Mouse (Mus musculus): ENCODE measurements around the gene Cdkal1. TPM values are rescaled to one million over a fixed set of nuclear protein-coding genes. Genes with fewer than 3 reads are reported as not detected.

Cdkal1 gene
- polyA plus RNA-seq, 1 experiment from 2014 or later = 14.7 TPM

DNA sequence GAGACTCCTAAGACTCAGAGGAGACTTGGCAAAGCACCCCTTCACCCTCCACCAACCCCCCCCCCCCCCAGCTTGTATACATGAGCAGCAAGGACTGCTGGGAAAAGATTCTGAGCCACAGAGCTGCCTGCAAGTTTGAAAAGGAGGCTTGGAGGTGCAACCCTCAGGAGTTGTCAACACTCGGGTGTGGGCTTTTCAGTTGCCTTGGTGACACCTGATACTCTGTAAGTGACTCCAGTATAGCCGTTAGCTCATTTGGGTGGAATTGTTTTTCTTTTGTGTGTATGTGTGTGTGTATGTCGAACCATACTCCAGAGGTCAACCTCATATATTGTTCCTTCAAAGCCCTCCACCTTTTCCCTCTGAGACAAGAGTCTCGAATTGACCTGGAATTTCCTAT, 669.9 kb downstream of the Cdkal1 start:
- H3K9me3 ChIP-seq (ENCODE audit: control insufficient read depth, low read length) = no peaks in the 10 kb centered on the region
- H3K4me2 ChIP-seq (replicated peaks; ENCODE audit: low read depth) = no peak overlapping the region
- TF ChIP-seq EP300 (optimal IDR thresholded peaks at IDR 0.05) (no peak), CTCF (IDR thresholded peaks at IDR 0.05; ENCODE audit: low read depth) (no peak)
- no peaks in the 10 kb centered on the region for H3K36me3 ChIP-seq (ENCODE audit: control insufficient read depth, insufficient read depth, low read length)
- no peaks in the 10 kb centered on the region for H3K4me1 ChIP-seq (replicated peaks; ENCODE audit: control insufficient read depth, insufficient read depth)
- WGBS = 46% methylated on average over 4 of the region's 4 CpGs
- H3K27ac ChIP-seq (replicated peaks) = no peak overlapping the region
- H3K9ac ChIP-seq (ENCODE audit: low read length) = no peak overlapping the region
- no peak overlapping the region for H3K4me3 ChIP-seq (ENCODE audit: low read depth, low read length)
- no peaks in the 10 kb centered on the region for H3K27me3 ChIP-seq (ENCODE audit: control insufficient read depth, insufficient read depth, low read length)
- DNase-seq (ENCODE audit: low spot score) = no peak
- peak; percentile 68; the same call in 1 of the 2 replicates for ATAC-seq (ENCODE audit: low FRiP score, low TSS enrichment)

DNA sequence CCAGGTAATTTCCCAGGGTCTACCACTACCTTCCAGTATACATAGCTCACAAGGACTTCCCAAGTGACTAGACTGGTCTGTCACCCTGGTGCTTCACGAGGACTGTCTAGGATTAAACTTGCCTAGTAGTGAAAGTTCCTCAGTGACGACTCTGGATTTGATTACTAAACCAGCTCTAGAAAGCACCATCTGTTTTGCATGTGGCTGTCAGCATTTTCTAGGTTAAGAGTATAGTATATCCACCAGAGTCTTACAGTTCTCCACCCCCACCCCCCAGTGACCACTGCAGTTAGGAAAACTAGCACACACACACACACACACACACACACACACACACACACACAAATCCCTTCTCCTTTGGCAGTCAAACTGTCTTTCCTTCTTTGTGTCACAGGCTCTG, 670.9 kb downstream of the Cdkal1 start:
- no peak for DNase-seq (ENCODE audit: low spot score)
- TF ChIP-seq CTCF (IDR thresholded peaks at IDR 0.05; ENCODE audit: low read depth) (no peak), EP300 (optimal IDR thresholded peaks at IDR 0.05) (no peak)
- no peak overlapping the region for H3K27ac ChIP-seq (replicated peaks)
- H3K4me1 ChIP-seq (replicated peaks; ENCODE audit: control insufficient read depth, insufficient read depth) = no peaks in the 10 kb centered on the region
- WGBS = 58% methylated on average over 2 of the region's 2 CpGs
- H3K4me3 ChIP-seq (ENCODE audit: low read depth, low read length) = no peak overlapping the region
- no peak overlapping the region for H3K9ac ChIP-seq (ENCODE audit: low read length)
- no peak for ATAC-seq (ENCODE audit: low FRiP score, low TSS enrichment)
- H3K9me3 ChIP-seq (ENCODE audit: control insufficient read depth, low read length) = no peaks in the 10 kb centered on the region
- H3K36me3 ChIP-seq (ENCODE audit: control insufficient read depth, insufficient read depth, low read length) = no peaks in the 10 kb centered on the region
- no peaks in the 10 kb centered on the region for H3K27me3 ChIP-seq (ENCODE audit: control insufficient read depth, insufficient read depth, low read length)
- H3K4me2 ChIP-seq (replicated peaks; ENCODE audit: low read depth) = no peak overlapping the region

DNA sequence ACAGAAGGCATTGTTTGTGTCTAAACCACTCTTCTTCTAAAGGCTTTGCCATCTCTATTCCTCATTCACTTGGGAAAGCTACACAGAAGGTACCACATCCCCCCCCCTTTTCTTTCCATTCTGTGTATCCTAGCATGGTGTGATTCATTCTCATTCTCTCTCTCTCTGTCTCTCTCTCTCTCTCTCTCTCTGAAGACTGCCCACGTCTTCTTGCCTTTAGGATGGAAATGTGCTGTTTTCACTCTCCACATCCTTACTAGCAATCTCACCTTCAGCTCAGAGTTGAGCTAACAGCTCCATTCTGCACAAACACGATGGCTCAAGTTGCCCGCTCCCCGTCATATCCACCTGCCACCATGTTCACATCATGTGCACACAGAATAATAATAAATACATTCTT, 675.6 kb downstream of the Cdkal1 start:
- Histone ChIP-seq H3K4me3 (ENCODE audit: low read depth, low read length) (no peak overlapping the region), H3K27me3 (ENCODE audit: control insufficient read depth, insufficient read depth, low read length) (no peaks in the 10 kb centered on the region)
- ATAC-seq (ENCODE audit: low FRiP score, low TSS enrichment) = no peak

DNA sequence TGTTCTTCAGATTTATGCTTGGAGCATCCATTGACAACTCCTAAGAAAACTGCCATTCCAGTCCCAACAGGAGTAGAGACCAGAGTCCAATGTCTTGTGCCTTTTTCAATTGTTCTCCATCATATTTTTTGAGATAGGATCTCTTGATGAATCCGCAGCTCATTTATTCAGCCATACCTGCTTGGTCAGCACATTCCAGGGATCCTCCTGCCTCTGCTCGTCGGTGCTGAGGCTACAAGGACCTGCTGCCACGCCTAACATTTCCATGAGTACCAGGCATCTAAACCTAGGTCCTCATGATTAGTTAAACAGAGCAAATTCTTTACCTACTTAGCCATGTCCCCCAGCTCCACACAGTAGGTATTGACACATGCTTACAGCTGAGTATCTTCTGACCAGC, 676.2 kb downstream of the Cdkal1 start:
- Histone ChIP-seq H3K9ac (ENCODE audit: low read length) (no peak overlapping the region), H3K4me3 (ENCODE audit: low read depth, low read length) (no peak overlapping the region), H3K4me1 (replicated peaks; ENCODE audit: control insufficient read depth, insufficient read depth) (no peaks in the 10 kb centered on the region), H3K36me3 (ENCODE audit: control insufficient read depth, insufficient read depth, low read length) (no peaks in the 10 kb centered on the region), H3K27ac (replicated peaks) (no peak overlapping the region), H3K4me2 (replicated peaks; ENCODE audit: low read depth) (no peak overlapping the region), H3K9me3 (ENCODE audit: control insufficient read depth, low read length) (no peaks in the 10 kb centered on the region), H3K27me3 (ENCODE audit: control insufficient read depth, insufficient read depth, low read length) (no peaks in the 10 kb centered on the region)
- DNase-seq (ENCODE audit: low spot score) (no peak), ATAC-seq (ENCODE audit: low FRiP score, low TSS enrichment) (no peak)
- TF ChIP-seq CTCF (IDR thresholded peaks at IDR 0.05; ENCODE audit: low read depth) (no peak), EP300 (optimal IDR thresholded peaks at IDR 0.05) (no peak)
- WGBS = 85% methylated on average over 4 of the region's 4 CpGs

More for the DNA sequence above, 675.6 kb downstream of the Cdkal1 start:
- Histone ChIP-seq H3K9me3 (ENCODE audit: control insufficient read depth, low read length) (no peaks in the 10 kb centered on the region), H3K36me3 (ENCODE audit: control insufficient read depth, insufficient read depth, low read length) (no peaks in the 10 kb centered on the region), H3K4me1 (replicated peaks; ENCODE audit: control insufficient read depth, insufficient read depth) (no peaks in the 10 kb centered on the region), H3K27ac (replicated peaks) (no peak overlapping the region), H3K4me2 (replicated peaks; ENCODE audit: low read depth) (no peak overlapping the region), H3K9ac (ENCODE audit: low read length) (no peak overlapping the region)
- 89% methylated on average over 4 of the region's 4 CpGs for WGBS
- TF ChIP-seq CTCF (IDR thresholded peaks at IDR 0.05; ENCODE audit: low read depth) = no peak
- TF ChIP-seq EP300 (optimal IDR thresholded peaks at IDR 0.05) = no peak
- DNase-seq (ENCODE audit: low spot score) = no peak

DNA sequence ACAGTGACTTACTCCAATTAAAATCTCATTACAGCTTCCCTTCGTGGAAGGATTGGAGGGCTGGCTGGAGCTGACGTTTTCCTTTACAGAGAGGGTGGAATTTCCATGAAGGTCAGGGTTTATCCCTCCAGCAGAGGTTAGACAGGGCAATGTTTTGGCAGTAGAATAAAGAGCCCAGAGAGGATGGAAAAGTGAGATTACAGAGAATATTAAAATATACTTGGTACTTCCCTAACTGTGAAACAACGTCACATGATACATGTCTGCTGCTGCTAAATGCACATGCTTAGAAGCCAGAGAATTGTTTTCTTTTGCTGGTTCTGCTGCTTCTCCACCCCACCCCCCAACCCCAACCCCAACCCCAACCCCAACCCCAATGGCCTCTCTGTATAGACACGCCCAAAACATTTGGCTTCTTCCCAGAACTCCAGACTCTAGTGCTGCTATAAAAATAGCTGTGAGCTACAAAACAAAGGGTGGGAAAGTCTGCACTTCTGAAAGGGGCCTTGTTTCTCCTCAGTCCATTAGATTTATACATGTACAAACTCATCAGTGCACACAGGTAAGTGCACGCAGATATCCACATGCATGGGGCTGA, 677.5 kb downstream of the Cdkal1 start:
- DNase-seq (ENCODE audit: low spot score) (no peak), ATAC-seq (ENCODE audit: low FRiP score, low TSS enrichment) (no peak)
- Histone ChIP-seq H3K4me3 (ENCODE audit: low read depth, low read length) (no peak overlapping the region), H3K27ac (replicated peaks) (no peak overlapping the region), H3K9ac (ENCODE audit: low read length) (no peak overlapping the region), H3K9me3 (ENCODE audit: control insufficient read depth, low read length) (no peaks in the 10 kb centered on the region), H3K36me3 (ENCODE audit: control insufficient read depth, insufficient read depth, low read length) (no peaks in the 10 kb centered on the region), H3K27me3 (ENCODE audit: control insufficient read depth, insufficient read depth, low read length) (no peaks in the 10 kb centered on the region), H3K4me1 (replicated peaks; ENCODE audit: control insufficient read depth, insufficient read depth) (no peaks in the 10 kb centered on the region), H3K4me2 (replicated peaks; ENCODE audit: low read depth) (no peak overlapping the region)
- TF ChIP-seq CTCF (IDR thresholded peaks at IDR 0.05; ENCODE audit: low read depth) (no peak), EP300 (optimal IDR thresholded peaks at IDR 0.05) (no peak)
- 34% methylated on average over 5 of the region's 5 CpGs for WGBS

DNA sequence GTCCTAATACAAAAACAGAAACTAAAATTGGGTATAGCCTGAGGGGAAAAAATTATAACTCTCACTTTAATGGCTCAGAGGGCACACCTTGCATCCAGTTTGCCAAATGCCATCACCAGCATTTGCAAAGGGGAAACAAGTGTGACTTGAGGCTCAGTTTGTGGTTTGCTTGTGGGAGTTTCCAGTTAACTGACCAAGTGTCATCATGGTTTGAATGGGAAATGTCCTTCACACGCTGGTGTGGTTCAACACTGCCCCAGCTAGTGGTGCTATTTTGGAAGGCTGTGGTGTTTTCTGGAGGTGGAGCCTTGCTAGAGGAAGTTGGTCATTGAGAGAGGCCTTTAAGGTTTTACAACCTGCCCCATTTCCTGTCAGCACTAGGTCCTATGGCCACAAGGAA, 686.1 kb downstream of the Cdkal1 start:
- Histone ChIP-seq H3K9ac (ENCODE audit: low read length) (no peak overlapping the region), H3K36me3 (ENCODE audit: control insufficient read depth, insufficient read depth, low read length) (no peaks in the 10 kb centered on the region), H3K4me1 (replicated peaks; ENCODE audit: control insufficient read depth, insufficient read depth) (no peaks in the 10 kb centered on the region), H3K4me3 (ENCODE audit: low read depth, low read length) (no peak overlapping the region), H3K4me2 (replicated peaks; ENCODE audit: low read depth) (no peak overlapping the region), H3K27me3 (ENCODE audit: control insufficient read depth, insufficient read depth, low read length) (no peaks in the 10 kb centered on the region), H3K9me3 (ENCODE audit: control insufficient read depth, low read length) (no peaks in the 10 kb centered on the region), H3K27ac (replicated peaks) (no peak overlapping the region)
- TF ChIP-seq EP300 (optimal IDR thresholded peaks at IDR 0.05) = no peak
- no peak for TF ChIP-seq CTCF (IDR thresholded peaks at IDR 0.05; ENCODE audit: low read depth)
- no peak for DNase-seq (ENCODE audit: low spot score)
- ATAC-seq (ENCODE audit: low FRiP score, low TSS enrichment) = no peak
- WGBS = 50% methylated on average over 1 of the region's 1 CpGs
